Mouse (Mus musculus): ENCODE results near the gene 4921536K21Rik. TPM values are rescaled to one million over a fixed set of nuclear protein-coding genes. Genes with fewer than 3 reads are reported as not detected.

4921536K21Rik gene
- polyA plus RNA-seq, 1 experiment from 2014 or later, result not detected

Other genes starting within 250 kb of the 4921536K21Rik start
- 15.1 and 15.9 TPM in 2 replicates for gene Morc2a, start 245.9 kb downstream of the 4921536K21Rik start, polyA plus RNA-seq (2014; fragmentation: Nextera tagmentation; extraction: Ambion mirVana)
- gene Osbp2, start 31.2 kb downstream of the 4921536K21Rik start, polyA plus RNA-seq (2014; fragmentation: Nextera tagmentation; extraction: Ambion mirVana), result 0.34 and 0.85 TPM in 2 replicates
- gene Dusp18, start 142 bp upstream of the 4921536K21Rik start, polyA plus RNA-seq (2014; fragmentation: Nextera tagmentation; extraction: Ambion mirVana), result 11.5 and 11.6 TPM in 2 replicates
- gene Slc35e4, start 19.6 kb upstream of the 4921536K21Rik start, polyA plus RNA-seq (2014; fragmentation: Nextera tagmentation; extraction: Ambion mirVana), result 3.0 and 3.4 TPM in 2 replicates
- gene Tcn2, start 37.1 kb upstream of the 4921536K21Rik start, polyA plus RNA-seq (2014; fragmentation: Nextera tagmentation; extraction: Ambion mirVana), result 82.3 and 91.6 TPM in 2 replicates
- gene Pes1, start 68.9 kb upstream of the 4921536K21Rik start, polyA plus RNA-seq (2014; fragmentation: Nextera tagmentation; extraction: Ambion mirVana), result 37.7 and 41.3 TPM in 2 replicates
- gene 4930556J24Rik, start 81.7 kb upstream of the 4921536K21Rik start, polyA plus RNA-seq (2014; fragmentation: Nextera tagmentation; extraction: Ambion mirVana), result not detected in 2 replicates
- gene Gal3st1, start 88.5 kb upstream of the 4921536K21Rik start, polyA plus RNA-seq (2014; fragmentation: Nextera tagmentation; extraction: Ambion mirVana), result 0.20 TPM in 1 of 2 replicates, not detected in the other
- not detected in 2 replicates for gene Sec14l4, start 136.4 kb upstream of the 4921536K21Rik start, polyA plus RNA-seq (2014; fragmentation: Nextera tagmentation; extraction: Ambion mirVana)
- gene Sec14l3, start 169.7 kb upstream of the 4921536K21Rik start, polyA plus RNA-seq (2014; fragmentation: Nextera tagmentation; extraction: Ambion mirVana), result not detected in 2 replicates
- gene Mtfp1, start 200.3 kb upstream of the 4921536K21Rik start, polyA plus RNA-seq (2014; fragmentation: Nextera tagmentation; extraction: Ambion mirVana), result 28.8 and 32.3 TPM in 2 replicates
- 0.58 TPM in 2 replicates for gene Sec14l2, start 228.3 kb upstream of the 4921536K21Rik start, polyA plus RNA-seq (2014; fragmentation: Nextera tagmentation; extraction: Ambion mirVana)
- gene Rnf215, start 240.1 kb upstream of the 4921536K21Rik start, polyA plus RNA-seq (2014; fragmentation: Nextera tagmentation; extraction: Ambion mirVana), result 20.6 and 21.2 TPM in 2 replicates

All from heart, embryonic 14.5 days (tissue).